Mouse (Mus musculus) lung, postnatal 25 days (tissue): ENCODE measurements at regions not wholly inside any gene's neighbourhood (a gene's known extent, or its start where the extent isn't known, plus 50 kb on each side); places are given as distances from the start of the nearest gene placed in this dataset.
A peak's percentile ranks its signal among the peaks of the same experiment; 100 is the strongest.

ENCODE experiments used
- DNase-seq: peaks from one replicate; pipeline ENCODE4 v3.0.0; 2022; ENCODE audit warnings: low spot score

DNA sequence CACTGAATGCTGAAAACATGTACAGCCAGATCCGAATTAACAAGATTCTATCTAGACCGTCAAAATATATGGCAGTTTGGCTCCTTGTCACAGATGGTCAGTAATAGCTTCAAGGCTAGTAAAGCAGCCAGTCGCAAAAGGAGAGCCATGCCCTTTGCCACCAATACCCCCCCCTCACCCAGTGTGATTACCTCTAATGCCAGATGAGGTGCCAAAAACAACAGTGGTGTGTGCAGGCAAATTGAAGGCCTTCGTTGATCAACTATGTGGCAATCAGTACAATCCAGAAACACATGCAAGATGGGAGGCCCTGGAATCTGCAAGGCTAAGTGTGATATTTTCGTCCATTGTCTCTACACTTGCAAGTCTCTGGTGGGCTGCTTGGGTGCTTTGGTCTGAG is 75.8 kb upstream of the Kcnd3 start:
- no peak for DNase-seq

DNA sequence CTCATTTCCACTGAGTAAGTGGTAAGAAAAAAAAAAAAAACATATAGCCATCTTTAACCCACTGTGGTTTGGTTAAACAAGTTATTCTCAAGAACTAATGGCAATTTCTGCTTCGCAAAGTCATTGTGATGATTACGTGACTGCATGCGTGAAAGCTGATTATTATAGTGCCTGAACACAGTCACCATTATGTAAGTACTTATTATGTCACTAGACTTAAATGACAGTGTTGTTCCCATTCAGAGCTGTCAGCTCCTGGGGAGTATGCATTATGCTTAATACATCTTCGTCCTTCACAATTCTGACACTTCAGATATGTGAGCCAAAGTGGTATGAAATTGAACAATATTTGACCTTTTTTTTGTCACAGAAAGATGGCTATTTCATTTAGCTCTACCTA is 71.3 kb upstream of the Kcnd3 start:
- DNase-seq: no peak

- DNase-seq: peak; percentile 36
These were observed 59.3 kb upstream of the Kcnd3 start for GRCm38 (mm10) chr3:105392611-105393514.
